Mouse (Mus musculus) liver, postnatal 0 days (tissue): ENCODE measurements around the gene Ccn6.

Source experiments
- CTCF ChIP-seq: sonication (generic); IDR thresholded peaks from 2 replicates; pipeline ENCODE4 v1.5.1; 2016; ENCODE audit warnings: antibody characterized with exemption, low read depth
- EP300 ChIP-seq: IDR thresholded peaks from 2 replicates; pipeline ENCODE4 v1.6.1; 2016; ENCODE audit warnings: antibody characterized with exemption, low read depth, mild to moderate bottlenecking

DNA sequence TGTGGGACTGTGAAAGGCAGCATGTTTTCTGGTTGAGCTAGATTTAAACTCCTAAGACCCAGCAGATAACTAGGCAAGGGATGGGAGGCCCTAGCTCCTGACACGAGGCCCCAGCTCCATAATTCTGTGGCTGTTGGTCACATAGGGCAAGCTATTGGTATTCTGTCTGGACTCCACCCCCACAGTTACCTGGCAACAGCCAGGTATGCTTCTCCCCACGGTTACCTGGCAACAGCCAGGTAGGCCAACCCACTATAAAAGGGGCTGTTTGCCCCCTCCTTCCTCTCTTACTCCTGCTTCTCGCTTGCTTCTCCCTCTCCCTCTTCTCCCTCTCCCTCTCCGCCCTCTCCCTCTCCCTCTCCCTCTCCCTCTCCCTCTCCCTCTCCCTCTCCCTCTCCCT, 38.9 kb upstream of the Ccn6 start:
- no peak for TF ChIP-seq CTCF
- TF ChIP-seq EP300: no peak
